ENCODE assay signal across 18 mouse cellular contexts in genomic region chr6:119064430-119064829, GRCm38 (mm10).
"Had no signal": no experiment of that assay in that cellular context is flagged by ENCODE, and none has a peak within 500 bp of the region (broad histone marks: within the 10 kb centered on the region; RNA-seq: fewer than 3 reads in every experiment).

No protein-coding gene starts in this region.

- DNase-seq: lung, embryonic 14.5 days; lung, postnatal 10 days; lung, postnatal 4 days; midbrain, embryonic 14.5 days; retina, postnatal 1 day; right cerebral cortex, adult 18-20 months; right cerebral cortex, postnatal 25 days; right cerebral cortex, postnatal 4 days; spleen, adult 18-20 months; thymus, adult 18-20 months; thymus, postnatal 14 days; thymus, postnatal 36 days had no signal

- H3K9ac ChIP-seq: lung, embryonic 14.5 days; midbrain, embryonic 12.5 days; neural tube, embryonic 13.5 days; neural tube, embryonic 15.5 days had no signal

- ATAC-seq: midbrain, embryonic 16.5 days had no signal

- H3K4me2 ChIP-seq: lung, embryonic 14.5 days; midbrain, embryonic 12.5 days; neural tube, embryonic 13.5 days; neural tube, embryonic 15.5 days had no signal

- H3K4me3 ChIP-seq: midbrain, embryonic 10.5 days; midbrain, embryonic 12.5 days; myocyte; neural tube, embryonic 13.5 days; neural tube, embryonic 15.5 days had no signal

- H3K9me3 ChIP-seq: midbrain, embryonic 10.5 days; midbrain, embryonic 12.5 days; neural tube, embryonic 13.5 days; neural tube, embryonic 15.5 days had no signal

- H3K27ac ChIP-seq: midbrain, embryonic 10.5 days; midbrain, embryonic 12.5 days; neural tube, embryonic 13.5 days; neural tube, embryonic 15.5 days had no signal

- H3K36me3 ChIP-seq: midbrain, embryonic 10.5 days; midbrain, embryonic 12.5 days; neural tube, embryonic 13.5 days; neural tube, embryonic 15.5 days had no signal

- H3K27me3 ChIP-seq: midbrain, embryonic 12.5 days; neural tube, embryonic 13.5 days; neural tube, embryonic 15.5 days had no signal
